Mouse (Mus musculus) stomach, embryonic 14.5 days (tissue): ENCODE data around the gene Skida1. TPM values are rescaled to one million over a fixed set of nuclear protein-coding genes. Genes with fewer than 3 reads are reported as not detected.

Source experiments
- ATAC-seq: fragments of 200-750 bp; cut with Nextera tagmentation; 2 replicates; pipeline ENCODE4 v1.8.0; 2017; ENCODE audit warnings: low read depth, moderate TSS enrichment; ENCODE audit not compliant: insufficient number of reproducible peaks, insufficient read depth, low FRiP score
- H3K27ac ChIP-seq: fragments of 300-500 bp; sonication (generic); 2 replicates; pipeline ENCODE4 v1.5.1; 2014; ENCODE audit warnings: mild to moderate bottlenecking, low read length, moderate library complexity, mixed read lengths
- H3K27me3 ChIP-seq: fragments of 300-500 bp; sonication (generic); 2 replicates; pipeline ENCODE4 v1.6.1; 2014; ENCODE audit warnings: low read length, control low read depth, mixed read lengths; ENCODE audit not compliant: control insufficient read depth, insufficient read depth
- H3K36me3 ChIP-seq: fragments of 300-500 bp; sonication (generic); 2 replicates; pipeline ENCODE4 v1.6.1; 2014; ENCODE audit warnings: mild to moderate bottlenecking, control low read depth, low read length, moderate library complexity, mixed read lengths; ENCODE audit not compliant: control insufficient read depth, insufficient read depth
- H3K4me1 ChIP-seq: fragments of 300-500 bp; sonication (generic); 2 replicates; pipeline ENCODE4 v1.6.1; 2014; ENCODE audit warnings: low read length, control low read depth, mixed read lengths; ENCODE audit not compliant: control insufficient read depth, insufficient read depth
- H3K4me2 ChIP-seq: fragments of 300-500 bp; sonication (generic); replicated peaks from 2 replicates; pipeline ENCODE4 v1.6.1; 2014; ENCODE audit warnings: low read depth, low read length, control low read depth
- H3K4me3 ChIP-seq: fragments of 300-500 bp; sonication (generic); 2 replicates; pipeline ENCODE4 v1.5.1; 2014; ENCODE audit warnings: low read depth, low read length, control low read depth
- H3K9ac ChIP-seq: fragments of 300-500 bp; sonication (generic); replicated peaks from 2 replicates; pipeline ENCODE4 v1.6.1; 2014; ENCODE audit warnings: low read depth, mild to moderate bottlenecking, control low read depth, low read length, moderate library complexity, mixed read lengths
- H3K9me3 ChIP-seq: fragments of 300-500 bp; sonication (generic); 2 replicates; pipeline ENCODE4 v1.6.1; 2016; ENCODE audit warnings: low read depth, low read length, control low read depth; ENCODE audit not compliant: control insufficient read depth
- WGBS: fragments of 180-500 bp; shearing (Covaris S2); extraction: QIAGEN DNeasy Blood & Tissue Kit; methylation state at CpG from one replicate; pipeline ENCODE4 v1.1.7; 2014; 5-methylcytosine and 5-hydroxymethylcytosine counted together
- polyA plus RNA-seq: library from polyadenylated mRNA; unstranded; fragments of >200 nt; fragmentation: Nextera tagmentation; extraction: Ambion mirVana; gene quantifications from 2 replicates; pipeline ENCODE4 v1.2.1, GENCODE M21; 2014

Skida1 gene
- polyA plus RNA-seq, 1 experiment from 2014 or later, result 4.4 TPM

GRCm38 (mm10) chr2:18038895-18039371, 9.9 kb downstream of the Skida1 start:
- Histone ChIP-seq H3K9me3 (no peaks in the 10 kb centered on the region), H3K36me3 (no peaks in the 10 kb centered on the region), H3K27me3 (no peaks in the 10 kb centered on the region), H3K4me3 (no peak overlapping the region; the same call in 1 of the 2 replicates), H3K9ac (no peak overlapping the region), H3K4me1 (peaks cover 31% of the 10 kb centered on the region), H3K27ac (no peak overlapping the region), H3K4me2 (0 out of 2 replicates have a peak overlapping the region, but pooled peaks have one; percentile 15)
- ATAC-seq, result no peak
- WGBS, result 66% methylated on average over 10 of the region's 10 CpGs

GRCm38 (mm10) chr2:18038141-18038752, 10.6 kb downstream of the Skida1 start:
- no peaks in the 10 kb centered on the region for H3K9me3 ChIP-seq
- peaks cover 30% of the 10 kb centered on the region for H3K4me1 ChIP-seq
- no peak for ATAC-seq
- no peak overlapping the region for H3K4me3 ChIP-seq
- no peaks in the 10 kb centered on the region for H3K27me3 ChIP-seq
- H3K36me3 ChIP-seq, result no peaks in the 10 kb centered on the region
- no peak overlapping the region for H3K27ac ChIP-seq
- WGBS, result 69% methylated on average over 3 of the region's 3 CpGs
- no peak overlapping the region for H3K4me2 ChIP-seq
- H3K9ac ChIP-seq, result no peak overlapping the region

- 68% methylated on average over 2 of the region's 2 CpGs for WGBS
- no peaks in the 10 kb centered on the region for H3K36me3 ChIP-seq
- peaks cover 24% of the 10 kb centered on the region for H3K4me1 ChIP-seq
- no peaks in the 10 kb centered on the region for H3K27me3 ChIP-seq
- no peak within 1 kb of the TSS for H3K27ac ChIP-seq
- H3K4me3 ChIP-seq, result no peak within 1 kb of the TSS
- H3K9ac ChIP-seq, result no peak within 1 kb of the TSS
- ATAC-seq, result no peak
- no peaks in the 10 kb centered on the region for H3K9me3 ChIP-seq
- H3K4me2 ChIP-seq, result no peak within 1 kb of the TSS
Measured at GRCm38 (mm10) chr2:18037491-18037890, 11.4 kb downstream of the Skida1 start, which contains the start of gene A930004D18Rik. TSS of gene A930004D18Rik (minus strand) at chr2:18037737.

- peaks cover 13% of the 10 kb centered on the region for H3K4me1 ChIP-seq
- no peaks in the 10 kb centered on the region for H3K27me3 ChIP-seq
- no peaks in the 10 kb centered on the region for H3K36me3 ChIP-seq
- no peak overlapping the region for H3K4me2 ChIP-seq
- no peak for ATAC-seq
- no peak overlapping the region for H3K9ac ChIP-seq
- H3K9me3 ChIP-seq, result no peaks in the 10 kb centered on the region
- H3K27ac ChIP-seq, result no peak overlapping the region
- no peak overlapping the region for H3K4me3 ChIP-seq
- WGBS, result 67% methylated on average over 10 of the region's 10 CpGs
Measured at GRCm38 (mm10) chr2:18034371-18035250, 14.2 kb downstream of the Skida1 start.

GRCm38 (mm10) chr2:18033166-18034108, 15.4 kb downstream of the Skida1 start:
- H3K9me3 ChIP-seq, result no peaks in the 10 kb centered on the region
- 70% methylated on average over 10 of the region's 10 CpGs for WGBS
- H3K4me3 ChIP-seq, result no peak overlapping the region
- no peaks in the 10 kb centered on the region for H3K27me3 ChIP-seq
- no peaks in the 10 kb centered on the region for H3K36me3 ChIP-seq
- no peak overlapping the region for H3K9ac ChIP-seq
- no peak overlapping the region for H3K27ac ChIP-seq
- peaks cover 11% of the 10 kb centered on the region; the same call in 1 of the 2 replicates for H3K4me1 ChIP-seq
- ATAC-seq, result no peak
- H3K4me2 ChIP-seq, result no peak overlapping the region

GRCm38 (mm10) chr2:18032538-18032895, 16.3 kb downstream of the Skida1 start:
- Histone ChIP-seq H3K4me1 (peaks cover 11% of the 10 kb centered on the region; the same call in 1 of the 2 replicates), H3K4me2 (no peak overlapping the region), H3K27me3 (no peaks in the 10 kb centered on the region), H3K9me3 (no peaks in the 10 kb centered on the region), H3K36me3 (no peaks in the 10 kb centered on the region), H3K9ac (no peak overlapping the region), H3K4me3 (no peak overlapping the region), H3K27ac (no peak overlapping the region)
- no peak for ATAC-seq
- 69% methylated on average over 5 of the region's 5 CpGs for WGBS

GRCm38 (mm10) chr2:18031831-18032537, 16.9 kb downstream of the Skida1 start:
- WGBS, result 4% methylated on average over 34 of the region's 34 CpGs
- peak overlapping the region; percentile 77 for H3K9ac ChIP-seq
- H3K4me1 ChIP-seq, result peaks cover 11% of the 10 kb centered on the region; the same call in 1 of the 2 replicates
- peak overlapping the region; percentile 33 for H3K27ac ChIP-seq
- peak overlapping the region; percentile 35 for H3K4me3 ChIP-seq
- H3K27me3 ChIP-seq, result no peaks in the 10 kb centered on the region
- H3K4me2 ChIP-seq, result peak overlapping the region; percentile 96
- ATAC-seq, result no peak
- H3K36me3 ChIP-seq, result no peaks in the 10 kb centered on the region
- H3K9me3 ChIP-seq, result no peaks in the 10 kb centered on the region
